Mouse (Mus musculus) right cerebral cortex, postnatal 10 days (tissue): ENCODE measurements at regions not wholly inside any gene's neighbourhood (a gene's known extent, or its start where the extent isn't known, plus 50 kb on each side); places are given as distances from the start of the nearest gene placed in this dataset.
"Not testable (repeated sequence)": the region's sequence is repeated elsewhere in the genome, so short reads cannot be mapped to it uniquely, and the experiment has no call there.

ENCODE experiments used
- DNase-seq, 2 experiments: peaks; one replicate each; pipeline ENCODE4 v3.0.0; 2021; ENCODE audit warnings: low spot score in 2 of 2

- no peak for DNase-seq
Measured at GRCm38 (mm10) chr10:33715701-33716250, 70.7 kb downstream of the Sult3a2 start.

DNA sequence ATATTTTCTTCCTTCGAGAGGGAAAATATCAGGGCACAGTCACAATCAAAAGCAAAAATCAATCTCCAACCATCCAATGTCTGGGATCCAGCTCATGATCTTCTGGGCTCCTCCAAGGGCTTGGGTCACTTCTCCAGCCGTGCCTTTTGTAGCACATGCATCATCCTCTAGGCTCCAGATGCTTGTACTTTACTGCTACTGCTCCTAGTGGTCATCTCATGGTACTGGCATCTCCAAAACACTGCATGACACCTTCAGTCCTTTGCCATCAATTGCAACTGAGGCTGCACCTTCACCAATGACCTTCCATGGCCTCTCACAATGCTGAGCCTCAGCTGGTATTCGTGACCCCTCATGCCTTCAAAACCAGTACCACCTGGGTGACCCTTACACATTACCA lies 77.8 kb downstream of the Sult3a2 start:
- not testable (repeated sequence) for DNase-seq

DNA sequence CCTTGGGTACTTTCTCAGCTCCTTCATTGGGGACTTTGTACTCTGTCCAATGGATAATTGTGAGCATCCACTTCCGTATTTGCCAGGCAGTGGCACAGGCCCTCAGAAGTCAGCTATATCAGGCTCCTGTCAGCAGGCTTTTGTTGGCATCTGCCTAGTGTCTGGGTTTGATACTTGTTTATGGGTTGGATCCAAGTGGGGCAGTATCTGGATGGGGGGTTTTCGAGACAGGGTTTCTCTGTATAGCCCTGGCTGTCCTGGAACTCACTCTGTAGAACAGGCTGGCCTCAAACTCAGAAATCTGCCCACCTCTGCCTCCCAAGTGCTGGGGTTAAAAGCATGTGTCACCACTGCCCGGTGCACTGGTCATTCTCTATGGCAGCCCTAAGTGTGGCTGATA lies 79.7 kb upstream of the Clvs2 start:
- DNase-seq, result not testable (repeated sequence)

GRCm38 (mm10) chr10:33703420-33703819 lies 78.9 kb upstream of the Clvs2 start:
- peak; percentile 84 to 87 for DNase-seq
